Mouse (Mus musculus) heart, postnatal 10 days (tissue): ENCODE data around the gene Cox19. TPM values are rescaled to one million over a fixed set of nuclear protein-coding genes. Genes with fewer than 3 reads are reported as not detected.

Experiments
- DNase-seq, 2 experiments: peaks; one replicate each; pipeline ENCODE4 v3.0.0; 2021
- intact Hi-C: fragments of 180-260 bp; cut with DNase I; formaldehyde crosslinking; loops from one replicate; pipeline ENCODE4 v1.15.1; 2025
- microRNA-seq, 2 experiments: library from miRNA; unstranded; fragments of <30 nt; microRNA quantifications; one replicate each; pipeline ENCODE4 v1.2.0; 2022
- total RNA-seq, 2 experiments: library from RNA; stranded (reverse); gene quantifications; 2 replicates each; pipeline ENCODE4 v1.2.3; 2021

Cox19 gene
- total RNA-seq, 2 experiments from 2014 or later, result 88.8 to 96.4 TPM

GRCm38 (mm10) chr5:139313536-139313935 is 37.7 kb downstream of the Cox19 start:
- DNase-seq, result no peak
- intact Hi-C loops, result no loop called here

DNA sequence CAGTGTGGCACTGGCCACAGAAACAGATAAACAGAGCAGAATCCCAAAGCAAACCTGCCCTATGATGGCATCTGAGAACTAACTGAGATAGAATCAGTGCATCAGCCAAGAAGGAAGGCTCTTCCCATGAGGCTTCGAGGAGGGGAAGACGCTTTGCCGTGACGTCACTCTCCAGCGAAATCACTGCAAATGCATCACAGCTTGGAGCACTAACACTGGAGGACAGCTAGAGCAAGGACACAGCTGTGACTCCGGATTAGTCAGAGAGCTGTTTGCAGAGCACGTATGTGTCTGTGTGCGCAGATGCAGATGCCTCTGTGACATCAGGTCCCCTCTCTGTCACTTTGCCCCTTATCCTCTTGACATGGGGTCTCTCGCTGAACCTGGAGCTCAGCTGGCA is 39.4 kb downstream of the Cox19 start:
- DNase-seq, result no peak
- intact Hi-C loops, result no loop called here

GRCm38 (mm10) chr5:139310477-139310876 is 40.7 kb downstream of the Cox19 start:
- no peak for DNase-seq
- intact Hi-C loops, result no loop called here

DNA sequence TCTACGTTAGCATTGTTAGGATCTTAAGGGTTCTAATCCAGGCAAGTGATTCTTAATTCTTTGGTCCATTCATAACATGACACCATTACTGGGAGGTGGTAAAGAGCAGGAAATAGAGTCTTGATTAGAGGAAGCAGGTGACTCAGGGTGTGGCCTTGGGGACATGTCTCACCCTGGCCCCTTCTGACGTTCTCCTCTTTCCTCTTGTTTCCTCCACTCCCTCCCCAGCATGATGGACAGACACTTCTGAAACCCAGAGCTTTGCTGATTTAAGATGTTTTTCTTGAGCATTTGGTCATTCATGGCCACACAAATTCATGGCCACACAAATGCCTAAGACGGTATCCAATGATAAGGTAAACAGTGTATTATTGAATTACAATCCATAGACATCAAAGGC is 41.3 kb downstream of the Cox19 start:
- intact Hi-C loops, result no loop called here
- no peak for DNase-seq

DNA sequence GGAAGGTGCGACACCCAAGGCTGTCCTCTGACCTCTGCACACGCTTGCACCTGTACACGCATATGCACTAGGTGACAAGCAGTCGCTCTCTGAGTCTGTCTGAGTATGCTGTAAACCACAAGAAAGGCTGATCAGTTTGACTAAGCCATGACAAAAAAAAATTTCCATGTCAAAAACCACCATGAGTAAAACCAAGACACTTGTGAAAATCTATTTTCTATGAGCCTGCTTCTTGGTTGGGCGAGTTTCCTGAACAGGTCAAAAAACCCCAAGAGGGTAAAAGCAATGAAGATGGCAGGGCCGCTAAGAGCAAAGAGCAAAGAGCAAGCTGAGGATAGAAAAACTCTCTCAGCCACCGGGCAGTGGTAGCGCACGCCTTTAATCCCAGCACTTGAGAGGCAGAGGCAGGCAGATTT is 47.6 kb downstream of the Cox19 start:
- no peak for DNase-seq
- intact Hi-C loops, result no loop called here

DNA sequence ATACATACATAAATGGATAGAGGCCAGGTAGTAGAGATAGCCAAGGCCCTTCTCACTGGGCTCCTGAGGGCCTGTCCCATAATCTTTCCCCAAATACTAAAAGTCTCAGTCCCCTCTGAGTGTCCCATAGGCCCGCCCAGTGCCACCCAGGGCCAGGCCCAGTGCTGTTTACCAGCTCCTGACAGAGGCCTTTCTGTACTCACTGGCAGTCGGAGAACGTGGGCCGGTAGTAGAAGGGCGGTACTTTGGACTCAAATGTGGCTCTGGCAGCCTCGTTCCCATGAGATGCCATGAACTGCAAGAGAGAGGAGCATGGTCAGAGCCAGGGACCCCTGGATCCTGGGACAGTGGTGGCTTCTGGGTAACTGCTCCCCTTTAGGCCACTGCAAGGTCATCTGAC is 49.1 kb downstream of the Cox19 start:
- intact Hi-C loops, result no loop called here

GRCm38 (mm10) chr5:139297745-139298144 is 53.5 kb downstream of the Cox19 start:
- DNase-seq, result no peak
- intact Hi-C loops, result no loop called here

More for the DNA sequence above, 49.1 kb downstream of the Cox19 start:
- DNase-seq, result no peak

DNA sequence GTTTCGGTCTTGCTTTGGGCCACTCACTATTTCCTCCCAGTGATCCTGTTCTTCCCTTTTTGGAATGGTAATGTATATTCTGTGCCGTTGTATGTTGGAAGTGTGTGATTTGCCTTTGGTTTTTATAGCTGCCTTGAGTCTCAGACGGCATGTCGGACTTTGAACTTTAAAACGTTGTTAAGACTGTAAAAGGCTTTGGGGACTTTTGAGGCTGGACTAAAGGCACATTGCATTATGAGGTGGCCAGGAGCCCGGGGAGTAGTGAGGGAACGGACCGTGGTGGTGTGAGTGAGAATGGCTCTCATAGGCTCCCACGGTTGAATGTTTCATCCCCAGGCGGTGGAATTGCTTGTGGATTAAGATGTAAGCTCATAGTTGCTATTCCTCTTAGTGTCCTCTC is 54.1 kb downstream of the Cox19 start:
- intact Hi-C loops, result no loop called here
- no peak for DNase-seq

DNA sequence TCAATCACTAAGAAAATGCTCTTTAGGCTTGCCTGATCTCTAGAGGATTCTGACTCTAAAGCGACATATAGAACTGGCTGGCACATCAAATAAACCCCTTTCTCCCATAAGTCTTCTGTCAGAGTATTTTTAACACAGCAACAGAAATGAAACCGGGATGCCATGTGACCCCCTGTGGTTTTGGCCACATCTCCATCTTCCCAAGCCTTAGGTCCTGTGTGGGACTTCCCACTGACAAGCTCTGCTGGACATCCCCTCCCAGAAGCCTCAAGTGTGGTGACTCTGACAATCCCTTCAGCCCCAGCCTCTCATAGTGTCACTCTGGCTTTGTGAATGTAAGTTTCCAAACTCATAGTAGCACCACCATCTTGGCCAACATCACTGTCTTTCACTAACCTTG is 57.1 kb downstream of the Cox19 start:
- intact Hi-C loops, result no loop called here
- DNase-seq, result no peak

DNA sequence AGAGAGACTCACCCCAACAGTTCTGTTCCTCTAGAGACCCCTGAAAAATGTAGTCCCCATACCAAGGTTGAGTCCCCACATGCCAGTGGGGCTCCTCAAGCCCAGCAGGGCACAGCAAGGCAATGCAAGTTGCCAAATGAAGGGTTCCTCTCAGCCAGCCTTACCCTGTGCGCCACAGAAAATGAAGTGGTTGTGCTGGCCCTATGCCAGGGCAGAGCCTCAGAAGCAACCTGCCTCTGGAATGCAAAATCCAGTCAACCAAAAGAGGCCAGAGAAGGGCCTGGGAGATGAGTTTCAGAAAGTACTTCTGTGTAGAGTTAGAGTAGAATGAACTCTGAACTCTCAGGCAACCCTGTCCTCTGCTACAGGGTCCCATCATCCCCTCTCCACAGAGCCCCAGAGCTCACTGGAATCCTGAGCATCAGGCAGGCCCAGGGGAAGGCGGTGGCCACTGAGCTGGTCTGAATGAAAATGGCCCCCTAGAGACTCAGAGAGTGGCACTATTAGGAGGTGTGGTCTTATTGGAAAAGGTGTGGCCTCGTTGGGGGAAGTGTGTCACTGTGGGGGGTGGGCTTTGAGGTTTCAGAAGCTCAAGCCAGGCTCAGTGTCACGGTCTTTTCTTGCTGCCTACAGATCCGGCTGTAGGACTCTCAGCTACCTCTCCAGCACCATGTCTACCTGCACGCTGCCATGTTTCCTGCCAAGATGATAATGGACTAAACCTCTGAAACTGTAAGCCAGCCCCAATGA is 59.2 kb downstream of the Cox19 start:
- intact Hi-C loops, result no loop called here
- DNase-seq, result no peak

GRCm38 (mm10) chr5:139290467-139291259 is 60.6 kb downstream of the Cox19 start:
- no peak for DNase-seq
- intact Hi-C loops, result no loop called here

GRCm38 (mm10) chr5:139288591-139288990 is 62.6 kb downstream of the Cox19 start:
- intact Hi-C loops, result no loop called here
- DNase-seq, result no peak

DNA sequence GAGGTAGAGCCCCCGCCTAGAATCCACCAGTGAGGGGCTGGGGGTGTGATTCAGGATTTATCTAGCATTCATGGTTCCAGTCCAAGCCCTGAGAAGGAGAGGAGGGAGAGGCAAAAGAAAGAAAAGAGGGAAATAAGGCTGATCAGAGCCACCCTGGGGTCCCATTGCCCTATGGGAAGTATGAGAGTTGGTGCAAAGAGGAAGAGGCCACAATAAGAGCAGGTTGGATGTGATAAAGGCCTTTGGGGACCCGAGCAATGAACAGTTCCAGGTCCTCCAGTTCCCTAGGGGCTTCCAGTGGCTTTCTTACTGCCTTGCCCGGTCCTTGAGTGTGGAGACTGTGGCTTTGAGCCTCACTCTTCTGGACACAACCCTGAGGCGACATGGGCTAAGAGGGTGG is 63.4 kb downstream of the Cox19 start:
- intact Hi-C loops, result no loop called here
- no peak for DNase-seq

- intact Hi-C loops, result no loop called here
- DNase-seq, result peak in 1 of 2 experiments; percentile 19
Observed at GRCm38 (mm10) chr5:139287099-139287498, 64.1 kb downstream of the Cox19 start.

Small RNA genes within 50 kb of the gene (microRNA-seq; reads per million reads assigned to microRNA genes)
- gene Mir339, result 272 to 574 reads per million in 2 experiments

Other genes starting within 250 kb of the Cox19 start
- gene Prkar1b, start 201.4 kb downstream of the Cox19 start, total RNA-seq, result 1 to 10 TPM; 1.5 to 3.5 TPM
- gene Dnaaf5, start 201.2 kb downstream of the Cox19 start, total RNA-seq, result 10 to 100 TPM; 17.9 to 18.0 TPM
- gene Sun1, start 150.8 kb downstream of the Cox19 start, total RNA-seq, result 10 to 100 TPM; 43.5 to 44.8 TPM
- gene Get4, start 99.1 kb downstream of the Cox19 start, total RNA-seq, result 10 to 100 TPM; 57.6 to 59.4 TPM
- gene Adap1, start 25.8 kb downstream of the Cox19 start, total RNA-seq, result 1 to 10 TPM; 1.6 to 1.8 TPM
- gene Cyp2w1, start 1.2 kb upstream of the Cox19 start, total RNA-seq, result not detected
- 10 to 100 TPM; 33.7 to 37.2 TPM for gene Gpr146, start 26.3 kb upstream of the Cox19 start, total RNA-seq
- under 1 TPM; 0.74 to 0.93 TPM for gene C130050O18Rik, start 53.9 kb upstream of the Cox19 start, total RNA-seq
- gene Gper1, start 71.7 kb upstream of the Cox19 start, total RNA-seq, result 1 to 10 TPM; 2.5 to 2.6 TPM
- gene 3110082I17Rik, start 109.1 kb upstream of the Cox19 start, total RNA-seq, result 1 to 10 TPM; 9.9 to 10.0 TPM
- gene Zfand2a, start 133.1 kb upstream of the Cox19 start, total RNA-seq, result 10 to 100 TPM; 20.6 to 21.5 TPM
- not detected for gene Uncx, start 192.1 kb upstream of the Cox19 start, total RNA-seq